Mouse (Mus musculus) ES-Bruce4 (cell line): ENCODE measurements around the gene Ccser1.

ENCODE experiments used
- CTCF ChIP-seq: IDR thresholded peaks from one replicate; pipeline ENCODE4 v1.8.1; 2011; ENCODE audit warnings: low read depth, low read length
- POLR2A ChIP-seq: IDR thresholded peaks from one replicate; pipeline ENCODE4 v1.8.1; 2011; ENCODE audit warnings: low read length; ENCODE audit not compliant: insufficient read depth

DNA sequence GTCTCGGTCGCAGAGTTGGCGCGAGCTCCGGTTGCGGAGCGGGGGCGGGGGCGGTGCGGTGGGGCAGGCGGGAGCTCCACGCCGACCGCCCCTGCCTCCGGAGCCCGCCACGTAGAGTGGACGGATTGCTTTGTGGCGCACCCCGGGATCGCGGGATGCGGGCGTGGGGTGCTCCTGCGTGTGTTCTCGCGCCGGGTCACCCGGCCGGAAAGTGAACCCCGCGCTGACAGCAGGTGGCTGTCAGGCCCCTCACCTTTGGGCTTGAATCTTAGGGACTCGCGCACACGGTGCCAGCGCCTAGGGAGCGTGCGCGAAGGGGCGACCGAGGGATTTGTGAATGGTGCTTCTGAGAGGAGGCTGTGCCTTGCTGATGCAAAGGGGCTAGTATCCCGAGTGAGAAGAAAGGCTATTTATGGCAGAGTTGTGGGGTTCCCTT lies 650 bp downstream of the Ccser1 start:
- TF ChIP-seq POLR2A (no peak), CTCF (no peak)
